Mouse (Mus musculus) stomach, postnatal 0 days (tissue): ENCODE results near the gene Tff1. TPM values are rescaled to one million over a fixed set of nuclear protein-coding genes. Genes with fewer than 3 reads are reported as not detected.
A peak's percentile ranks its signal among the peaks of the same experiment; 100 is the strongest.

Source experiments
- ATAC-seq: fragments of 200-750 bp; cut with Nextera tagmentation; 2 replicates; pipeline ENCODE4 v1.8.0; 2017; ENCODE audit not compliant: low FRiP score, low TSS enrichment
- DNase-seq: peaks from one replicate; pipeline ENCODE4 v3.0.0-alpha.2; 2016; ENCODE audit warnings: low spot score
- H3K27ac ChIP-seq: fragments of 300-500 bp; sonication (generic); replicated peaks from 2 replicates; pipeline ENCODE4 v1.5.1; 2014; ENCODE audit warnings: mild to moderate bottlenecking, control low read depth
- H3K27me3 ChIP-seq: fragments of 300-500 bp; sonication (generic); 2 replicates; pipeline ENCODE4 v1.6.1; 2014; ENCODE audit warnings: low read length; ENCODE audit not compliant: control insufficient read depth, insufficient read depth
- H3K36me3 ChIP-seq: fragments of 300-500 bp; sonication (generic); 2 replicates; pipeline ENCODE4 v1.6.1; 2014; ENCODE audit warnings: low read length, mixed read lengths; ENCODE audit not compliant: control insufficient read depth, insufficient read depth
- H3K4me1 ChIP-seq: fragments of 300-500 bp; sonication (generic); replicated peaks from 2 replicates; pipeline ENCODE4 v1.6.1; 2014; ENCODE audit warnings: antibody characterized with exemption; ENCODE audit not compliant: control insufficient read depth, insufficient read depth
- H3K4me2 ChIP-seq: fragments of 300-500 bp; sonication (generic); replicated peaks from 2 replicates; pipeline ENCODE4 v1.6.1; 2014; ENCODE audit warnings: low read depth, mild to moderate bottlenecking, control low read depth, moderate library complexity
- H3K4me3 ChIP-seq: fragments of 300-500 bp; sonication (generic); 2 replicates; pipeline ENCODE4 v1.5.1; 2014; ENCODE audit warnings: low read depth, low read length, control low read depth
- H3K9ac ChIP-seq: fragments of 300-500 bp; sonication (generic); 2 replicates; pipeline ENCODE4 v1.6.1; 2014; ENCODE audit warnings: mild to moderate bottlenecking, low read length, control low read depth, mixed read lengths
- H3K9me3 ChIP-seq: fragments of 300-500 bp; sonication (generic); 2 replicates; pipeline ENCODE4 v1.6.1; 2016; ENCODE audit warnings: low read length; ENCODE audit not compliant: control insufficient read depth
- CTCF ChIP-seq: IDR thresholded peaks from 2 replicates; pipeline ENCODE4 v1.5.1; 2016; ENCODE audit warnings: antibody characterized with exemption, low read depth, mild to moderate bottlenecking, moderate library complexity
- EP300 ChIP-seq: optimal IDR thresholded peaks from 2 replicates; pipeline ENCODE3; 2016; ENCODE audit warnings: antibody characterized with exemption
- WGBS: fragments of 180-500 bp; shearing (Covaris S2); extraction: QIAGEN DNeasy Blood & Tissue Kit; methylation state at CpG from one replicate; pipeline ENCODE4 v1.1.7; 2014; 5-methylcytosine and 5-hydroxymethylcytosine counted together
- polyA plus RNA-seq: library from polyadenylated mRNA; unstranded; fragments of >200 nt; fragmentation: Nextera tagmentation; extraction: Ambion mirVana; gene quantifications from 2 replicates; pipeline ENCODE4 v1.2.1, GENCODE M21; 2015

Gene Tff1
- polyA plus RNA-seq, 1 experiment from 2014 or later, result 9,478 TPM

DNA sequence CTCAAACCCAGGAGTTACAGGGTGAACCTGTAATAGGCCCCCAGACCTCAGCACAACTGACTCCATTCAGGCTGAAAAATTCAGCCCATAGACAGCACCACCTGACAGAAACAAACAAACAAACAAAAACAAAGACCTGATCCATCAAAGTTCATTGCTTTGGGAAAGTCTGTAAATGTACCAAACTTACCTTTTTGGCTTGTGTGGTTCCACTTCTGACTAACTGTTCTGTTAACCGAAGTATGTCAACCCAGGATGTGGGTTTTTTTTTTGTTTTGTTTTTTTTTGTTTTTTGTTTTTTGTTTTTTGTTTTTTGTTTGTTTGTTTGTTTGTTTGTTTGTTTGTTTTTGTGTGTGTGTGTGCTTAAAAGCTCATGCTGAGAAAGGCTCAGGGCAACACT lies 28.3 kb downstream of the Tff1 start:
- H3K4me1 ChIP-seq, result no peaks in the 10 kb centered on the region
- H3K9me3 ChIP-seq, result no peaks in the 10 kb centered on the region
- no peak overlapping the region for H3K9ac ChIP-seq
- no peak overlapping the region for H3K4me2 ChIP-seq
- no peaks in the 10 kb centered on the region for H3K36me3 ChIP-seq
- ATAC-seq (no peak), DNase-seq (no peak)
- TF ChIP-seq CTCF (no peak), EP300 (no peak)
- H3K27me3 ChIP-seq, result no peaks in the 10 kb centered on the region
- WGBS, result 93% methylated on average over 1 of the region's 1 CpGs
- no peak overlapping the region for H3K27ac ChIP-seq
- H3K4me3 ChIP-seq, result no peak overlapping the region

DNA sequence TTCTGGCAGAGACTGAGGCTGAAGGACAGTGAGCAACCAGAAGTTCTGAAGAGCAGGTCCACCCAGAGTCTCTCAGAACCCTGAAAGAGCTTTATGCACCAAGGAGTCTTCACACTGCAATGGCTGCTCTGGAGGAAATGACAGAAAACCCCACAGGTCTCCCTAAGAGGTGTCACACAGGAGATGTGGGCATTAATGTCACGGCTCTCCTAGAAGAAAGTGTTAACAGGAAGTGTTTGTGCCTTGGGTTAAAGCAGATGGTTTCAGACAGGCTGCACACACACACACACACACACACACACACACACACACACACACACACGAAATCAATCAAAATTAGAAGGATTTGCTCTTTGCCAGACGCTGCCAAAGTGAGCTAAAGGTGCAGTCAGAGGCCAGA lies 28.8 kb downstream of the Tff1 start:
- Histone ChIP-seq H3K9ac (no peak overlapping the region), H3K4me2 (no peak overlapping the region), H3K27me3 (no peaks in the 10 kb centered on the region), H3K4me3 (no peak overlapping the region), H3K27ac (no peak overlapping the region), H3K4me1 (no peaks in the 10 kb centered on the region), H3K9me3 (no peaks in the 10 kb centered on the region), H3K36me3 (no peaks in the 10 kb centered on the region)
- WGBS, result 52% methylated on average over 3 of the region's 3 CpGs
- TF ChIP-seq CTCF, result no peak
- TF ChIP-seq EP300, result no peak
- ATAC-seq, result no peak
- no peak for DNase-seq

DNA sequence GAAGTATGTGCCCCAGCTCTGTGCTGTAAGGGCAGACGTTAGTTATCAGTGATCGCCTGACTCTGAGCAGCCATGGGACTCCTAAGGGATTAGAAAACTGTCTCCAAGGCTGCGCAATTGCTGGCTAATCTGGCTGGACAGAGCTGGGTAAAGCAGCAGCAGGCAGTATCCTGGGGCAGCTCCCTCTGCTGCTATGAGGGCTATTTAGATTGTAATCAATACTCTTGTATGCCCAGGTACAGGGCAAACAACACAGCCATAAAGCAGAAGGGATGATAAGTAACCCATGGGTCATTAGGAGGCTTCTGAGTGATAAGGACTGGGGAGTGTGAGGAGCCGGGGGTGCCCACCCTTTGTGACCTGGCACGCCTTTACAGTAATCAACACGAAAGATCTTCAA lies 30.2 kb downstream of the Tff1 start:
- Histone ChIP-seq H3K9ac (no peak overlapping the region; the same call in 1 of the 2 replicates), H3K4me3 (no peak overlapping the region), H3K27ac (no peak overlapping the region), H3K36me3 (no peaks in the 10 kb centered on the region), H3K4me2 (no peak overlapping the region), H3K9me3 (no peaks in the 10 kb centered on the region), H3K27me3 (no peaks in the 10 kb centered on the region), H3K4me1 (no peaks in the 10 kb centered on the region)
- 54% methylated on average over 6 of the region's 6 CpGs for WGBS
- TF ChIP-seq EP300 (no peak), CTCF (no peak)
- no peak for ATAC-seq
- no peak for DNase-seq

DNA sequence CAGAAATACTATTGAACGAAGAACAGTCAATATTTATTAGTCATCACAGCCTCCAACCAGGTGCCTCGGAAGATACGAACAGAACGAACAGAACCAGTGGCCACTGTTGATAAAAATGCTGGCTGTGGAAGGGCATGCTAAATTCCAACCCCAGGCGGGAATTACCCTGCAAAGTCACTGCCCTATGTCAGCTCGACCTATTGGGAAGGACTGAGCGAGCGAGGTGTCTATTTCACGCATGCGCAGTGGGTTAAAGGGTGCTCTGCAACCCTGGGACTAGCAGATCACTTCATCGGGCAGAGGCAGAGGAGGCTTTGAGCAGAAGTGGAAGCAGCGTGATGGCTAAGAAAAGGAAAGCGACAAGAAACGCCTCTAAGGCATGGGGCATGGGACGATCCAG lies 31.3 kb downstream of the Tff1 start:
- Histone ChIP-seq H3K27ac (no peak overlapping the region), H3K9me3 (no peaks in the 10 kb centered on the region), H3K4me2 (no peak overlapping the region), H3K4me1 (no peaks in the 10 kb centered on the region), H3K27me3 (no peaks in the 10 kb centered on the region), H3K4me3 (no peak overlapping the region), H3K36me3 (no peaks in the 10 kb centered on the region), H3K9ac (no peak overlapping the region)
- DNase-seq (peak; percentile 58), ATAC-seq (peak; percentile 51; the same call in 1 of the 2 replicates)
- WGBS, result 49% methylated on average over 15 of the region's 15 CpGs
- TF ChIP-seq CTCF (no peak), EP300 (no peak)

DNA sequence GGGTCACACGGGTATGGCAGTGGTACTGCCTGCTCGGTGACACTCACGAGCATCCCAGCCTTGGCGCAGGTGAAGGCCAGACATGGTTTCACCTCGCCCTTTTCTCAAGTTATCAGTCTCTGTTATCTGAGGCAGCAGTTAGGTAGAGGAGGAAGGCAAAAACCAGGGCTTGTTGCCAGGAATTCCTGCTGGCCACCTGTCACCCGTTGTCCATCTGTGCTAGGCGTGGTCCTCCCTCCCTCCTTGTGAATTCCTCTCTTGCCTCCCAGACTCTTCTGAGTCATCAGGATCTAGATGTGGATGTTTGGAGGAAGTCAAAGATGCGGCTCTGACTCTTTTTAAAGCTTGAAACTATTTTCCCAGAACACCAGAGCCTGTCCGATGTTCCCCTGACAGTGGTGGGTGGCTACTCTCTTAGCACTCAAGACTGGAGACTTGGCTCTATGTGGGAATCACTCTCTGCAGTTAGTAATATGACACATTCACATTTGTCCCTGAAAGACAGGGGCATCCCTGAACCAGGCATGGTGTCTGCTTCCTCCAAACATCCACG lies 33.7 kb downstream of the Tff1 start:
- 67% methylated on average over 10 of the region's 10 CpGs for WGBS
- H3K4me3 ChIP-seq, result no peak overlapping the region
- no peaks in the 10 kb centered on the region for H3K4me1 ChIP-seq
- no peak overlapping the region for H3K4me2 ChIP-seq
- no peak overlapping the region for H3K27ac ChIP-seq
- TF ChIP-seq EP300 (no peak), CTCF (no peak)
- no peak overlapping the region for H3K9ac ChIP-seq
- H3K9me3 ChIP-seq, result no peaks in the 10 kb centered on the region
- ATAC-seq (no peak), DNase-seq (no peak)
- no peaks in the 10 kb centered on the region for H3K36me3 ChIP-seq
- H3K27me3 ChIP-seq, result no peaks in the 10 kb centered on the region

DNA sequence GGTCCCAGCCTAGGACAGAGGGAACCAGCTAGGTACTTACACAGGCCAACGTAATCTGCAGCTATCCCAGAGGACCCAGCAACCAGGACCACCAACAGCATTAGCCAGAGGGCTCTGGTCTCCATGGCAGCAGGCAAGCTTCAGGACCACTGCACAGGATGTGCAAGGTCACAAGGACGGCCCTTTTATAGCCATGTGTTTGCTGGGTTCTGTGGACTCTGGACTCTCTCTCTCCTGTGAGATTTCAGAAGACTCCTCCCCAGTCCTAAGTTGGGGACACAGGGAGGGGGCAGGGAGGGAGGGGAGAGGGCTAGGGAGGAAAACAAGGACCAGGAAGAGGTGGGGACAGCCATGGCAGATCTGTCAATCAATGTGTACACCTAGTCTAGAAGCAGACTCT lies 35.6 kb downstream of the Tff1 start, which contains the start of gene Tff3:
Tff3 (minus strand) TSS at position 195 of the 400 bp plus-strand sequence.
- H3K27ac ChIP-seq, result no peak within 1 kb of the TSS
- no peak within 1 kb of the TSS for H3K4me2 ChIP-seq
- 18% methylated on average over 2 of the region's 2 CpGs for WGBS
- DNase-seq (no peak), ATAC-seq (no peak)
- H3K4me3 ChIP-seq, result no peak within 1 kb of the TSS
- H3K27me3 ChIP-seq, result no peaks in the 10 kb centered on the region
- no peaks in the 10 kb centered on the region for H3K4me1 ChIP-seq
- H3K9ac ChIP-seq, result no peak within 1 kb of the TSS
- H3K36me3 ChIP-seq, result no peaks in the 10 kb centered on the region
- TF ChIP-seq EP300 (no peak), CTCF (no peak)
- no peaks in the 10 kb centered on the region for H3K9me3 ChIP-seq
